Mouse (Mus musculus): Measurements from ENCODE around the gene Csgalnact2. TPM values are rescaled to one million over a fixed set of nuclear protein-coding genes. Genes with fewer than 3 reads are reported as not detected.

The Csgalnact2 gene
- total RNA-seq (2014; fragmentation: Nextera tagmentation): 34.2 and 37.1 TPM in 2 replicates
- total RNA-seq (2017): 71.7 and 117 TPM in 2 replicates

- peak; percentile 93 for ATAC-seq (replicated peaks; ENCODE audit: low FRiP score, low TSS enrichment, poor library complexity, severe bottlenecking)
These were observed at the start of gene Csgalnact2 for GRCm38 (mm10) chr6:118138731-118139709. Csgalnact2 (minus strand) TSS chr6:118139140.

- no peak for ATAC-seq (replicated peaks; ENCODE audit: low FRiP score, low TSS enrichment, poor library complexity, severe bottlenecking)
These were observed 49.7 kb upstream of the Csgalnact2 start for GRCm38 (mm10) chr6:118188599-118188998.

DNA sequence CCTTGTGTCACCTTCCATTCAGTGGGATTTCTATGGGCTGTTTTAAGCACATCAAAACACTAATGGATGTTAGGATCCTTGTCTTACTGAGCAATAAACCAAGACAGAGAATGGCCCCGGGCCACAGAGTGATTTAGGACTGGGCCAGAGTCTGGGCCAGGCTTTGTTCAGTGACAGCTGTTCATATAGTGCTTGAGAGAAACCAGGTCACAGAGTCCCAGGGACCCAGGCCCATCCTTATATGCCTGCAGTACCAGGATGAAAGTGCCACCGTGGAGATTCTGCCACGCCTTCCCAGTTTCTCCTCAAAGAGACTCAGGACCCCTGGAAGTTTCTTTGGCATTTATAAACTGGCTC, 48.3 kb upstream of the Csgalnact2 start:
- no peak for ATAC-seq (replicated peaks; ENCODE audit: low FRiP score, low TSS enrichment, poor library complexity, severe bottlenecking)

GRCm38 (mm10) chr6:118186620-118187284, 47.8 kb upstream of the Csgalnact2 start:
- ATAC-seq (replicated peaks; ENCODE audit: low FRiP score, low TSS enrichment, poor library complexity, severe bottlenecking): no peak

DNA sequence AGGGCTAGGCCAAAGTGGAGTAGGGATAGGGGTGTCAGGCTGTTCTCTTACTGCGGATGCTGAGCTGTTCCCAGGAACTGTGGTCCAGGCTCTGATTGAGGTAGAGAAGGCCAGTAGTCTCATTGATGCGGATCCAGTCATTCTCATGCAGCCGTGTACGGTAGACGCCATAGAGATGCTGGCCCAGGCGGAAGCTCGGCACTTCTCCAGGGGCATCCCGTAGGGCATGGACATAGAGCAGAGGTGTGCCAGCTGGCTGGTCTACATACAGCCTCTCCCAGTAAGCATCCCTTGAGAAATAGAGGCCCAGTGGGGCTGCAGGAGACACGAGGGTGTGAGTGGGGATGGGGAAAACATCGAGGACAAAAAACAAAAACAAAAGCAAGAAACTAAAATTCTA, 45.2 kb upstream of the Csgalnact2 start:
- ATAC-seq (replicated peaks; ENCODE audit: low FRiP score, low TSS enrichment, poor library complexity, severe bottlenecking): no peak

DNA sequence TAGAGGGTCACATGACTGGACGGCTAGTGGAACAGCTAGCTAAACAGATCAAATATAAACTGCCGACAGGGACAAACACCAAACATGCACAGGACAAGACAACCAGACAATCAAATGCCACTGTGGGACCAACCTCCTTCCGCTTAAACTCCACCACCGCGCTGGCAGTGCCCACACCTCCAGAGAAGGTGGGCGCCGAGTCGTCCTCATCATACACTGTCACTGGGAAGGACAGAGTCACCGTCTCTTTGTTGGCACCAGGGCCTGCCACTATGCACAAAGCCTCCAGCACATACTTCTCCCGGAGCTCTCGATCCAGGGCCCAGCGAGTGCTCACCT, 41.1 kb upstream of the Csgalnact2 start:
- no peak for ATAC-seq (replicated peaks; ENCODE audit: low FRiP score, low TSS enrichment, poor library complexity, severe bottlenecking)

GRCm38 (mm10) chr6:118179316-118180084, 40.6 kb upstream of the Csgalnact2 start:
- peak; percentile 92 for ATAC-seq (replicated peaks; ENCODE audit: low FRiP score, low TSS enrichment, poor library complexity, severe bottlenecking)

DNA sequence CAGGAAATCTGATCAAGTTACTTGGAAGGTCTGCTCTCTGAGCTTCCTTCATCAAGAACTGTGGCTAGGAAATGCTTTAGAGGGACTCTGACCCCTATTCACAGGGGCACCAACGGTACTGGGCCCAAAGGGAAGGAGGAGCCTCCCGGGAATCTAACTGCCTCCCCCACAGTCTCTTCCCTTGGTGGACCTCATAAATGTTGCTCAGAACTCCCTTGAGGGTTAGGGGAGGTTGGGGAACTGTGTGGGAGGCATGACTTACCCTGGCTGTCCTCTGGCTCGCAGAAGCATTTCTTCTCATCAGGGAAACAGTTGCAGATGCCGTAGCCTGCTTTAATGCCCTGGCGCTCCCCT, 35.0 kb upstream of the Csgalnact2 start:
- no peak for ATAC-seq (replicated peaks; ENCODE audit: low FRiP score, low TSS enrichment, poor library complexity, severe bottlenecking)

GRCm38 (mm10) chr6:118173251-118173974, 34.5 kb upstream of the Csgalnact2 start:
- no peak for ATAC-seq (replicated peaks; ENCODE audit: low FRiP score, low TSS enrichment, poor library complexity, severe bottlenecking)

- ATAC-seq (replicated peaks; ENCODE audit: low FRiP score, low TSS enrichment, poor library complexity, severe bottlenecking): no peak
These were observed 32.4 kb upstream of the Csgalnact2 start for GRCm38 (mm10) chr6:118171386-118171785.

DNA sequence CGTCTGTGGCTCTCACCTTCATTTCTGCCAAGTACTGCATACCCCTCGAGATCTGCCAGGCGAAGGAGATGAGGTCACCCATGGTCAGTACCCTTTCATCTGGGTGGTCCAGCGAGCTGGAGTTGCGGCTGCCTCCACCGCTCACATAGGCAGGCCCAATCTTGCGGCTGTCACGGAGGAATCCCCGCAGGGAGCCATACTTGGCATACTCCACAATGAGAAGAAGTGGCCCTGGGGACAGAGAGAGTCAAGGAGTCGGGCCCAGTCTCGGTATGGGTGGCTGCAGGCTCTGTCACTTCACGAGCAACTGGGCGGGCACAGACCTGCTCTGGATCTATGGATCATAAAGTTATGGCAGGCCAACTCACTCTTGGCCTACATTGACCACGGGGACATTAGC, 29.2 kb upstream of the Csgalnact2 start:
- ATAC-seq (replicated peaks; ENCODE audit: low FRiP score, low TSS enrichment, poor library complexity, severe bottlenecking): no peak

GRCm38 (mm10) chr6:118167013-118167412, 28.1 kb upstream of the Csgalnact2 start:
- ATAC-seq (replicated peaks; ENCODE audit: low FRiP score, low TSS enrichment, poor library complexity, severe bottlenecking): peak; percentile 74

DNA sequence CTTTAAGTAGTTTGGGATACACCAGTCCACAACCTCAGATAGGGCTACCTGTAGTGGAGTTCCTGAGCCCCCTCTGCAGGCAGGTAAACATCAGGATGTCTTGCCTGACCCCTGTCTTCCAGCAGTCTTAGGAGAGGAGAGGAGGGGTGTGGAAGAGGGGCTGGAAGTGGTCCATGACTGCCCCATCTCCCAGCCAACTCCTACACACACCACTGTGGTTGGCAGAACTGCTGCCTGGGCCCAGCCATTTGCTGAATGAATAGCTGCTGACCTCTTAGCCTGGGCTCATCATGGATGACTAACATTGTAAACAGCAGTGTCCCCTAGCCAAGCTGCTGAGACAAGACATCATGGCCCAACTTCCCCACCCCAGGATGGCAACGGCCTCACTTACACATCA, 26.6 kb upstream of the Csgalnact2 start:
- ATAC-seq (replicated peaks; ENCODE audit: low FRiP score, low TSS enrichment, poor library complexity, severe bottlenecking): no peak

GRCm38 (mm10) chr6:118164691-118165090, 25.8 kb upstream of the Csgalnact2 start:
- no peak for ATAC-seq (replicated peaks; ENCODE audit: low FRiP score, low TSS enrichment, poor library complexity, severe bottlenecking)

DNA sequence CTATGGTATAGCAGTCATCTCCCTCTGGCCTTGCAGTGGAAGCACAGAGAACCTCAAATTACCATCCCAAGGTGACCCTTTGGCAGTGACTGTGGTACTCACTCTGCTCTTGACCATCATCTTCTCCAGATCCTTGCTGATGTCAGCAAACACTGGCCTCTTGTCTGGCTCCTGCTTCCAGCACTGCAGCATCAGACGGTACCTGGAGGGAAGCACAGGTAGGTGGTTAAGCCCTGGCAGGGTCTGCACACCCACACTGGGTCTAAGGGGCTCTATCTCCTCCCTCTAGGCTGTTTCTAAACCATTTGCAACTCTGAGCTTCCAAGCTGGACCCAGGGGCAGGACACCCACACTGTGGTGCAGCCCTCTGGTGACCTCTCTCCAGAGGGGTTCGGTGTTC, 24.1 kb upstream of the Csgalnact2 start:
- ATAC-seq (replicated peaks; ENCODE audit: low FRiP score, low TSS enrichment, poor library complexity, severe bottlenecking): no peak

- no peak for ATAC-seq (replicated peaks; ENCODE audit: low FRiP score, low TSS enrichment, poor library complexity, severe bottlenecking)
These were observed 23.6 kb upstream of the Csgalnact2 start for GRCm38 (mm10) chr6:118162457-118163082.

DNA sequence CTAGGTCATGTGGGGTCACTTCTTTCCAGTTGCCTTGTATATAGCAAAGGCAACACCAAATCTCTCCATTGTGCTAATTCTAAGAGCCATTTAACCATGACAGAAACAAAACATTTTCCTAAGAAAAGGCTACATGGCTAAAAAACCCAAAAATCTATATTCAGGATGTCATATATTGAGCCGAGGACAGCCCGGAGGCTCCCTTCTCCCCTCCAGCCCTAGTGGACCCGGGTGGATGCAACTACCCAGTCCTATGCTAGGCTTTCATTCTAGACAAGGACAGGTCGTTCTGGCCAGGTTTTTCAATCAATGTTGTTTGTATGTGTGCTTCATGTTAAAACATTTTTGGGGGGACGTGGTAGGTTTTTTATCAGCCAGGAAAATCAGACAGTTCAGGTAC, 14.2 kb upstream of the Csgalnact2 start:
- no peak for ATAC-seq (replicated peaks; ENCODE audit: low FRiP score, low TSS enrichment, poor library complexity, severe bottlenecking)

GRCm38 (mm10) chr6:118150988-118151387, 12.0 kb upstream of the Csgalnact2 start:
- no peak for ATAC-seq (replicated peaks; ENCODE audit: low FRiP score, low TSS enrichment, poor library complexity, severe bottlenecking)

- no peak for ATAC-seq (replicated peaks; ENCODE audit: low FRiP score, low TSS enrichment, poor library complexity, severe bottlenecking)
These were observed 11.6 kb upstream of the Csgalnact2 start for GRCm38 (mm10) chr6:118150538-118150937.
